Mouse (Mus musculus) ovary, adult 18-20 months (tissue): ENCODE results near the gene Fgr.

Experiments used
- DNase-seq: peaks from one replicate; pipeline ENCODE4 v3.0.0; 2022; ENCODE audit warnings: low spot score, mixed read lengths

Gene Fgr

GRCm38 (mm10) chr4:132958741-132959678 is 14.9 kb upstream of the Fgr start:
- no peak for DNase-seq

- no peak for DNase-seq
Observed at GRCm38 (mm10) chr4:132959679-132960045, 14.2 kb upstream of the Fgr start.

GRCm38 (mm10) chr4:132960313-132960712 is 13.6 kb upstream of the Fgr start:
- no peak for DNase-seq

GRCm38 (mm10) chr4:132960864-132961639 is 12.8 kb upstream of the Fgr start:
- no peak for DNase-seq

- no peak for DNase-seq
Observed at GRCm38 (mm10) chr4:132961866-132962265, 12.0 kb upstream of the Fgr start.

- no peak for DNase-seq
Observed at GRCm38 (mm10) chr4:132962628-132963027, 11.3 kb upstream of the Fgr start.

- DNase-seq, result no peak
Observed at GRCm38 (mm10) chr4:132963436-132963835, 10.5 kb upstream of the Fgr start.

- no peak for DNase-seq
Observed at GRCm38 (mm10) chr4:132964064-132964463, 9.8 kb upstream of the Fgr start.

- no peak for DNase-seq
Observed at GRCm38 (mm10) chr4:132964473-132964872, 9.4 kb upstream of the Fgr start.

- DNase-seq, result no peak
Observed at GRCm38 (mm10) chr4:132968105-132968938, 5.6 kb upstream of the Fgr start.

GRCm38 (mm10) chr4:132971601-132972000 is 2.3 kb upstream of the Fgr start:
- DNase-seq, result no peak

GRCm38 (mm10) chr4:132972101-132972500 is 1.8 kb upstream of the Fgr start:
- no peak for DNase-seq

- no peak for DNase-seq
Observed at GRCm38 (mm10) chr4:132972556-132972955, 1.3 kb upstream of the Fgr start.

GRCm38 (mm10) chr4:132973186-132973585 is 709 bp upstream of the Fgr start:
- DNase-seq, result no peak

GRCm38 (mm10) chr4:132974904-132975303 is 1.0 kb downstream of the Fgr start:
- DNase-seq, result peak; percentile 82

- DNase-seq, result no peak
Observed at GRCm38 (mm10) chr4:132975791-132976190, 1.9 kb downstream of the Fgr start.

GRCm38 (mm10) chr4:132976729-132977128 is 2.8 kb downstream of the Fgr start:
- no peak for DNase-seq

GRCm38 (mm10) chr4:132977597-132977996 is 3.7 kb downstream of the Fgr start:
- no peak for DNase-seq

- no peak for DNase-seq
Observed at GRCm38 (mm10) chr4:132979186-132979585, 5.3 kb downstream of the Fgr start.

- no peak for DNase-seq
Observed at GRCm38 (mm10) chr4:132981621-132982020, 7.7 kb downstream of the Fgr start.

GRCm38 (mm10) chr4:132982999-132983398 is 9.1 kb downstream of the Fgr start:
- DNase-seq, result no peak
